Mouse (Mus musculus) liver, embryonic 14.5 days (tissue): Measurements from ENCODE around the gene Zbtb16.

ENCODE experiments used
- CTCF ChIP-seq: IDR thresholded peaks from 2 replicates; pipeline ENCODE4 v1.5.1; 2016; ENCODE audit warnings: antibody characterized with exemption, low read depth, control low read depth
- EP300 ChIP-seq: IDR thresholded peaks from 2 replicates; pipeline ENCODE4 v1.6.1; 2016; ENCODE audit warnings: antibody characterized with exemption, low read depth

- TF ChIP-seq CTCF (no peak), EP300 (0 out of 2 replicates have a peak, but pooled peaks have one; percentile 23)
Measured at GRCm38 (mm10) chr9:48723511-48724304, 112.3 kb downstream of the Zbtb16 start.
